Mouse (Mus musculus): Measurements from ENCODE around the gene Slc43a3. TPM values are rescaled to one million over a fixed set of nuclear protein-coding genes. Genes with fewer than 3 reads are reported as not detected.
A peak's percentile ranks its signal among the peaks of the same experiment; 100 is the strongest.

The Slc43a3 gene
- polyA plus RNA-seq, 1 experiment from 2014 or later, result 14.1 TPM

- Histone ChIP-seq H3K36me3 (no peaks in the 10 kb centered on the region), H3K4me3 (no peak overlapping the region), H3K27ac (replicated peaks) (no peak overlapping the region), H3K4me1 (0 out of 2 replicates have a peak, but pooled peaks cover 7% of the 10 kb centered on the region), H3K4me2 (replicated peaks) (no peak overlapping the region), H3K9ac (replicated peaks) (no peak overlapping the region), H3K9me3 (no peaks in the 10 kb centered on the region), H3K27me3 (peaks cover 6% of the 10 kb centered on the region)
- no peak for ATAC-seq (ENCODE audit: low FRiP score, low read depth)
- 92% methylated on average over 3 of the region's 3 CpGs for WGBS
These were observed 2.9 kb downstream of the Slc43a3 start for GRCm38 (mm10) chr2:84939306-84939705.

DNA sequence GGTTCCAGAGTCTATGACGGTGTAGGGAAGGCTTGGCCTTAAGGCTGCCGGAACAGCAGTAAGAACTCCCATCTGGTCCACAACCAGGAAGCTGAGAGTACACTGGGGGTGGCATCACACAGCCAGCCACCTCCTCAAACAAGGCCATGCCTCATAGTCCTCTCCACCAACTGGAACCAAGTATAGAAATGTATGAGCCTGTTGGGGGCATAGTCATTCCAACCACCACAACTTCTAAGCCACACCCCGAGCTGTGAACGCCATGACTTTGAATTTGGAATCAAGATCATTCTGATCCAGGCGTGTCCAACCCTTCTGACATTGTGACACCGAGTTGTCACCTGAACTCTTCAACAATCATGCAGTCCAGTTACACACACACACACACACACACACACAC is 3.3 kb downstream of the Slc43a3 start:
- Histone ChIP-seq H3K9me3 (no peaks in the 10 kb centered on the region), H3K36me3 (no peaks in the 10 kb centered on the region), H3K9ac (replicated peaks) (no peak overlapping the region), H3K4me3 (no peak overlapping the region), H3K4me2 (replicated peaks) (no peak overlapping the region), H3K27me3 (peaks cover 6% of the 10 kb centered on the region), H3K27ac (replicated peaks) (no peak overlapping the region), H3K4me1 (0 out of 2 replicates have a peak, but pooled peaks cover 7% of the 10 kb centered on the region)
- 96% methylated on average over 6 of the region's 6 CpGs for WGBS
- ATAC-seq (ENCODE audit: low FRiP score, low read depth), result no peak

DNA sequence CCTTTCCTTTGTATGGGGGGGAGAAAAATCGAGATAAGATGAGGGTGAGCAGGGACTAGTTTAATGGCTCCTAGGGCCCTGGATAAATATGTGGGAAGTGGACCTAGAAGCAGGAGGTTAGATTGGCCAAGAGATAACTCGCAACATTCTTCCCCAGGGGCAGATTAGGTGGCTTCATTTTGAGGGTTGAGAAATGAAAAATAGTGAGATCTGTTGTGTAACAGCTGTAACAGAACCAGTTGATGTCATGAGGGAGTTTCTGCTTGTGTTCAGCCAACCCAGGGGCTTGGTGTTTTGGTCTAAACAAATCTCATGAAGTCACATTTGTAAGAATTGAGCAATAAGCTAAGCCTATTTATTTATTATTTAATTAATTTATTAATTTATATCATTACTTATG is 5.0 kb downstream of the Slc43a3 start:
- ATAC-seq (ENCODE audit: low FRiP score, low read depth), result no peak
- no peak overlapping the region for H3K9ac ChIP-seq (replicated peaks)
- no peak overlapping the region for H3K27ac ChIP-seq (replicated peaks)
- 0 out of 2 replicates have a peak, but pooled peaks cover 7% of the 10 kb centered on the region for H3K4me1 ChIP-seq
- peaks cover 6% of the 10 kb centered on the region for H3K27me3 ChIP-seq
- 83% methylated on average over 2 of the region's 2 CpGs for WGBS
- no peak overlapping the region for H3K4me3 ChIP-seq
- no peak overlapping the region for H3K4me2 ChIP-seq (replicated peaks)
- no peaks in the 10 kb centered on the region for H3K36me3 ChIP-seq
- H3K9me3 ChIP-seq, result no peaks in the 10 kb centered on the region

- no peak overlapping the region for H3K9ac ChIP-seq (replicated peaks)
- H3K4me1 ChIP-seq, result 0 out of 2 replicates have a peak, but pooled peaks cover 6% of the 10 kb centered on the region
- H3K27me3 ChIP-seq, result peaks cover 6% of the 10 kb centered on the region
- no peak overlapping the region for H3K27ac ChIP-seq (replicated peaks)
- H3K9me3 ChIP-seq, result no peaks in the 10 kb centered on the region
- no peak overlapping the region for H3K4me2 ChIP-seq (replicated peaks)
- no peak for ATAC-seq (ENCODE audit: low FRiP score, low read depth)
- H3K36me3 ChIP-seq, result no peaks in the 10 kb centered on the region
- WGBS, result 87% methylated on average over 4 of the region's 4 CpGs
- H3K4me3 ChIP-seq, result no peak overlapping the region
These were observed 5.4 kb downstream of the Slc43a3 start for GRCm38 (mm10) chr2:84941795-84942194.

DNA sequence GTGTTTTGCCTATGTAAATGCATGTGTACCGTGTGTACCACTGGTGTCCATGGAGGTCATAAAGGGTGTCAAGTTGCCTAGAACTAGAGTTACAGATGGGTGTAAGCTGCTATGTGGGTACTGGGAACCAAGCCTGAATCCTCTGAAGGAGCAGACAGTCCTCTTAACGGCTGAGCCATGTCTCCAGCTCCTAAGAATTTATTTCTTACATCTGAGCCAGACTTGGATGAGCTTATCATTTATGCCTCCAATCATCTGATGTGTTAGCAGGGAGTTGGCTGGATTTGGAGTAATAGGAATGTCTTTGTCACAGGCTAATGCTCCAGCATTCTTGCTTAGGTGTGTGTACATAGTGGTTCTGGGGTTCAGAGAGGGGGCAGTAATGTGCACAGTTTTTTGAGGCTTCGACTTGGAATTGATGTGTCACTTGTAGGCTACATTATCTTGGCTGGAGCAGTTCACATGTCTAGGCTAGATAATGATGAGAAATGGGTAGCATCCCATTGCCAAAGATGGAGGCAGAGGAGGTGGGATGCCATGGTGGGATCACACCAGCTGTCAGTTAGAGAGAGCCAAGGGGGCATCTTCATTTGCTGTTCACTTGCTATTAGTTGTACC is 10.9 kb downstream of the Slc43a3 start:
- Histone ChIP-seq H3K9ac (replicated peaks) (no peak overlapping the region), H3K4me2 (replicated peaks) (no peak overlapping the region), H3K27me3 (no peaks in the 10 kb centered on the region), H3K36me3 (no peaks in the 10 kb centered on the region), H3K4me1 (no peaks in the 10 kb centered on the region), H3K27ac (replicated peaks) (no peak overlapping the region), H3K4me3 (no peak overlapping the region), H3K9me3 (no peaks in the 10 kb centered on the region)
- 86% methylated on average over 3 of the region's 3 CpGs for WGBS
- no peak for ATAC-seq (ENCODE audit: low FRiP score, low read depth)

DNA sequence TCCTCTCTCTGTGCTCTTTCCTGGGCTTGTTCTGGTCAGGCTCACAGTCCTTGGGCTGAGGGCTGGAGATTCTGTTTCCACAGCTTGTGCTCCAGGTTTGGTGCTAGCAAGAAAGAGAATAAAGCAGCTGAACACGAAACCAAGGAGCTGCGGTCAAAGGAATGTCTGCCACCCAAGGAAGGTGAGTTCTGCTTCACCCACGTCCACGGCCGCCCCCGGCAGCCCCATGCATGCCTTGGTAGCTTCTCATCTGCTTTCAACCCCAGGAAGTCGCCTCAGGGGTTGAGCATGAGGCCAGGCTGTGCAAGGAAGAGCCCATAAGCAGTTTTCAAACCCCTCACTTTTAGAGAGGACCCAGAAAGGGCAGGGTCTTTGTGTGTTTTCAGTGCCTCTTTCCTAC is 11.9 kb downstream of the Slc43a3 start:
- H3K27me3 ChIP-seq, result no peaks in the 10 kb centered on the region
- no peak for ATAC-seq (ENCODE audit: low FRiP score, low read depth)
- H3K9ac ChIP-seq (replicated peaks), result no peak overlapping the region
- H3K4me3 ChIP-seq, result no peak overlapping the region
- WGBS, result 91% methylated on average over 7 of the region's 7 CpGs
- H3K4me2 ChIP-seq (replicated peaks), result no peak overlapping the region
- H3K36me3 ChIP-seq, result no peaks in the 10 kb centered on the region
- H3K4me1 ChIP-seq, result no peaks in the 10 kb centered on the region
- H3K9me3 ChIP-seq, result no peaks in the 10 kb centered on the region
- H3K27ac ChIP-seq (replicated peaks), result no peak overlapping the region

DNA sequence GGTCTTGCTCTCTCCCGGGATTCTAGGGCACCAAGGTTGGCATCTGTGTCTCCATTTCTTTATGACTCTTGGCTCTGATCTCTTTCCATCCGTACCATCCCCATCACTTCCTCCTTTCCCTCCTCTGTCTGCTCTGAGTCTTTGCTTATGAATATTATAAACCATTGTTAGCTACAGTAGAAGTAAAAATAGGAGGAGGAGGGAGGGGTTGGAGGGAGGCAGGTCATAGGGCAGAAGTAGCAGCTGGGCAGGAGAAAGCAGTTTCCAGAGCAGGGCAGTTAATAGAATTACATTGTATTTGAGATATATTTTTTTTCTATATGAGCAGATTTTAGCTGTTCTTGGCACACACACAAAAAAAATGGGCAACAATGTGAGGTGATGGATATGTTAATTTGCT is 12.3 kb downstream of the Slc43a3 start:
- no peaks in the 10 kb centered on the region for H3K9me3 ChIP-seq
- WGBS, result 84% methylated on average over 2 of the region's 2 CpGs
- H3K27me3 ChIP-seq, result no peaks in the 10 kb centered on the region
- H3K4me3 ChIP-seq, result no peak overlapping the region
- no peaks in the 10 kb centered on the region for H3K36me3 ChIP-seq
- H3K4me1 ChIP-seq, result no peaks in the 10 kb centered on the region
- no peak for ATAC-seq (ENCODE audit: low FRiP score, low read depth)
- no peak overlapping the region for H3K9ac ChIP-seq (replicated peaks)
- H3K4me2 ChIP-seq (replicated peaks), result no peak overlapping the region
- H3K27ac ChIP-seq (replicated peaks), result no peak overlapping the region

- Histone ChIP-seq H3K27ac (replicated peaks) (no peak overlapping the region), H3K9me3 (no peaks in the 10 kb centered on the region), H3K27me3 (no peaks in the 10 kb centered on the region), H3K4me1 (no peaks in the 10 kb centered on the region), H3K36me3 (no peaks in the 10 kb centered on the region), H3K9ac (replicated peaks) (no peak overlapping the region), H3K4me3 (no peak overlapping the region), H3K4me2 (replicated peaks) (no peak overlapping the region)
- no peak for ATAC-seq (ENCODE audit: low FRiP score, low read depth)
- WGBS, result 91% methylated on average over 8 of the region's 8 CpGs
These were observed 14.6 kb downstream of the Slc43a3 start for GRCm38 (mm10) chr2:84951027-84951426.

GRCm38 (mm10) chr2:84952251-84952650 is 15.9 kb downstream of the Slc43a3 start:
- Histone ChIP-seq H3K4me3 (no peak overlapping the region), H3K9ac (replicated peaks) (no peak overlapping the region), H3K9me3 (no peaks in the 10 kb centered on the region), H3K27me3 (no peaks in the 10 kb centered on the region), H3K36me3 (no peaks in the 10 kb centered on the region), H3K27ac (replicated peaks) (no peak overlapping the region), H3K4me2 (replicated peaks) (no peak overlapping the region), H3K4me1 (no peaks in the 10 kb centered on the region)
- no peak for ATAC-seq (ENCODE audit: low FRiP score, low read depth)
- WGBS, result 100% methylated on average over 1 of the region's 1 CpGs

GRCm38 (mm10) chr2:84952693-84953092 is 16.3 kb downstream of the Slc43a3 start:
- Histone ChIP-seq H3K9ac (replicated peaks) (no peak overlapping the region), H3K27ac (replicated peaks) (no peak overlapping the region), H3K4me2 (replicated peaks) (no peak overlapping the region), H3K36me3 (no peaks in the 10 kb centered on the region), H3K4me1 (no peaks in the 10 kb centered on the region), H3K27me3 (no peaks in the 10 kb centered on the region), H3K4me3 (no peak overlapping the region), H3K9me3 (no peaks in the 10 kb centered on the region)
- 85% methylated on average over 4 of the region's 4 CpGs for WGBS
- ATAC-seq (ENCODE audit: low FRiP score, low read depth), result no peak

- no peak overlapping the region for H3K4me2 ChIP-seq (replicated peaks)
- H3K36me3 ChIP-seq, result no peaks in the 10 kb centered on the region
- no peak for ATAC-seq (ENCODE audit: low FRiP score, low read depth)
- no peak overlapping the region for H3K4me3 ChIP-seq
- no peaks in the 10 kb centered on the region for H3K9me3 ChIP-seq
- H3K27me3 ChIP-seq, result no peaks in the 10 kb centered on the region
- no peak overlapping the region for H3K9ac ChIP-seq (replicated peaks)
- no peaks in the 10 kb centered on the region for H3K4me1 ChIP-seq
- WGBS, result 88% methylated on average over 9 of the region's 9 CpGs
- no peak overlapping the region for H3K27ac ChIP-seq (replicated peaks)
These were observed 19.1 kb downstream of the Slc43a3 start for GRCm38 (mm10) chr2:84955435-84955834.

DNA sequence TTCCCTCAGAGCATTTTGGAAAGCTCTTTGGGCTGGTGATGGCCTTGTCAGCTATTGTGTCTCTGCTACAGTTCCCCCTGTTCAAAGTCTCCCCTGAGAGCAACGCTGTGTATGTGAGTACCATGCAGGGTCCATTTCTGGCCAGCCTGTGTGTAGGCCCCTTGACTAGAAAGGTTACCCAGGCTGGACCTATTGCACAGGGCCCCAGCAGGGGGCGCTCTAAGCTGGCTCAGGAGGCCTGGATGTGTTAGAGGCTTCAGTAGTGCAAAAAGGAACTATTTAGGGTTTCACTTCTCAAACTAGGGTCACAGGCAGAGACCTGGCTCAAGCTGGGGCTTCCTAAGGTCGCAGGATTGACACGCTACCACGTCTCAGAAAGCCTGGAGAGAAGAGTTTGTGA is 19.9 kb downstream of the Slc43a3 start:
- no peak overlapping the region for H3K9ac ChIP-seq (replicated peaks)
- ATAC-seq (ENCODE audit: low FRiP score, low read depth), result peak; percentile 64; the same call in 1 of the 2 replicates
- H3K4me2 ChIP-seq (replicated peaks), result no peak overlapping the region
- 57% methylated on average over 5 of the region's 5 CpGs for WGBS
- no peaks in the 10 kb centered on the region for H3K9me3 ChIP-seq
- no peak overlapping the region for H3K4me3 ChIP-seq
- H3K36me3 ChIP-seq, result no peaks in the 10 kb centered on the region
- no peak overlapping the region for H3K27ac ChIP-seq (replicated peaks)
- no peaks in the 10 kb centered on the region for H3K27me3 ChIP-seq
- no peaks in the 10 kb centered on the region for H3K4me1 ChIP-seq
